Mouse (Mus musculus): ENCODE results near the gene 2210016L21Rik. TPM values are rescaled to one million over a fixed set of nuclear protein-coding genes. Genes with fewer than 3 reads are reported as not detected.

Gene 2210016L21Rik
- polyA plus RNA-seq, 1 experiment from 2014 or later = 48.6 TPM

DNA sequence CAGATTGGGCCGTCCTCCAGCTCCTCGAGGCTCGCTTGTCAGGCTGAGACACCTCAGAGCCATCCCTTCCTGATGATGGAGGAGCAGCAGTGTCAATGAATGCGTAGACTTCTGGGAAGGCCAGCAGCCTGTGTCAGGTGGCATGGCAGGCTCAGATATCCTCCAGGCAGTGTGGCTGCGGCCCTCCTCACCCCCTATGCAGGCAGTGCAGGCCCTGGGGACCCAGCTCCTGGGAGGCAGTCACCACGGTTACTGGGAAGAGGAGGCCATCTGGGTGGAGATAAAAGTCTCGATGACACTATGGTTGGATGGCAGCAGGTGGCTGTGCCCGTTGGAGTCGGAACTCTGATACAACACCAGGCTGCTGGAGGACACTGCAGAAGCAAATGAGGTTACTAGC lies 7.9 kb downstream of the 2210016L21Rik start:
- peaks cover 17% of the 10 kb centered on the region for H3K4me1 ChIP-seq
- H3K27ac ChIP-seq = no peak overlapping the region
- 90% methylated on average over 9 of the region's 9 CpGs for WGBS
- H3K27me3 ChIP-seq (ENCODE audit: low read depth, poor library complexity, severe bottlenecking) = no peaks in the 10 kb centered on the region
- H3K9me3 ChIP-seq (replicated peaks) = no peaks in the 10 kb centered on the region
- H3K36me3 ChIP-seq = peaks cover 56% of the 10 kb centered on the region
- DNase-seq (ENCODE audit: low spot score) = no peak
- H3K4me3 ChIP-seq = no peak overlapping the region

DNA sequence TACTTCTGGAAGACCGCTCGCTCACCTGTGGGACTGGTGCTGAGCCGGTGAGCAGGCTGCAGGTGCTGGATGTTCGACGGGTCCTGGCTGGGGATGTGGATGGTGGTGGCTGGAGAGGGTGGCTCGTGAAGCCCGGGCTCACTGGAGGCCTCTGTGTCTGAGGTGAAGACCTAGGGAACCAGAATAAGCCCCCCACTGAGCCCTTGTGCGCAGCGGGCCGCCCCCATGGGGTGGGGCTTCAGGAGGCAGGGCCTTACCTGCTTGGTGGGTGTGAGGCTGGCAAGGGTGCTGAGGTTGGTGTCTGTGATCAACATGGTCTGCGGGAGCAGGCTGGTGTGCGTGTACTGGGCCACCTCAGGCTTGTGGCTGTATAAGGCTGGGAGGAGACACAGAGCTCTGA lies 8.7 kb downstream of the 2210016L21Rik start:
- 75% methylated on average over 12 of the region's 12 CpGs for WGBS
- no peak for DNase-seq (ENCODE audit: low spot score)
- Histone ChIP-seq H3K27me3 (ENCODE audit: low read depth, poor library complexity, severe bottlenecking) (no peaks in the 10 kb centered on the region), H3K27ac (peak overlapping the region; percentile 16; the same call in 1 of the 2 replicates), H3K9me3 (replicated peaks) (no peaks in the 10 kb centered on the region), H3K4me3 (no peak overlapping the region), H3K36me3 (peaks cover 50% of the 10 kb centered on the region), H3K4me1 (peaks cover 17% of the 10 kb centered on the region)

DNA sequence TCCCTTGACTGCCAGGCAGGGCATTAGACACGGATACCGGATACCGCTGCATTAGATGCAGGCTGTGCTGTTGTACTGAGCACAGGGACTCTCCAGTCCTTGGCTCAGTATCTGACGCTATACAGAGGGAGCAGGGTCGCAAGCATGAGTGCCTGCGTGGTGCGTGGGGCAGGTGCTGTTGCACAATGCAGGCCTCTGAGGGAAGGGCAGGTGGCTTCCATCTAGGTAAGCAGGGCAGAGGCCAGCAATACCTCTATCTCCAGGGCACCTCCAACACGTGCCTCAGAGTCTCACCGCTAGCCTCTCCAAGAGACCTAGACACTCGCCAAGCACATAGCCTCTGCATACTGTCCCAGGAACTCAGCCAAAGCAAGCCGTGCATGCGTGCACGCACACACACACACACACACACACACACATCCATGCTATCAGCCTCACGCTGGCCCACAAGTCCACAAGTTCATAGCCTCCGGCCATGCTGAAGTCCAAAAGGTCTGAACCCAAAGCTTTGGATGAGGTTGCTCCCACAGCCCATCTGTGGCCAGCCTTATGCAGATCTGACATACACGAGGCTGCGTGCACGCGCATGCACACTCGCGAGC lies 9.4 kb downstream of the 2210016L21Rik start:
- WGBS = 87% methylated on average over 21 of the region's 21 CpGs
- Histone ChIP-seq H3K27ac (no peak overlapping the region), H3K4me1 (peaks cover 17% of the 10 kb centered on the region), H3K4me3 (no peak overlapping the region), H3K36me3 (peaks cover 43% of the 10 kb centered on the region), H3K9me3 (replicated peaks) (no peaks in the 10 kb centered on the region), H3K27me3 (ENCODE audit: low read depth, poor library complexity, severe bottlenecking) (no peaks in the 10 kb centered on the region)
- no peak for DNase-seq (ENCODE audit: low spot score)

DNA sequence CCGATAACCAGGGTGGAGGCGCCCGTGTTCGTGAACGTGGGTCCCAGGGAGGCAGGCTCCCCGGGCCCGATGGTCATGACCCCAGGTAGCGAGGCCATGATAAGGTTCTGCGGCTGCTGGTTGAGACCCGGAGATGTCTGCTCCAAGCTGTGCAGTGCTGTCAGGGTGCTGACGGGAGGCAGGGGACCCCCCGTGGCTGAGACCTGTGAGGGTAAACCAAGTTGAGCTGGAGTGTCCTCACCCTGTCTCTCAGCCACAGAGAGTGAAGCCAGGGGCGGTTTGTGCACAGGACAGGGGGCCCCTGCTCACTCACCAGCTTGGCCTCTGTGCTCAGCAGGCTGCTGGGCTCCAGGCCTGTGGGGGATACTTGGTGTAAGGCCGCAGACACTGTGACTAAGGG lies 11.4 kb downstream of the 2210016L21Rik start:
- Histone ChIP-seq H3K27me3 (ENCODE audit: low read depth, poor library complexity, severe bottlenecking) (no peaks in the 10 kb centered on the region), H3K36me3 (peaks cover 24% of the 10 kb centered on the region), H3K4me1 (peaks cover 17% of the 10 kb centered on the region), H3K9me3 (replicated peaks) (no peaks in the 10 kb centered on the region), H3K4me3 (no peak overlapping the region), H3K27ac (no peak overlapping the region)
- DNase-seq (ENCODE audit: low spot score) = no peak
- WGBS = 90% methylated on average over 14 of the region's 14 CpGs

DNA sequence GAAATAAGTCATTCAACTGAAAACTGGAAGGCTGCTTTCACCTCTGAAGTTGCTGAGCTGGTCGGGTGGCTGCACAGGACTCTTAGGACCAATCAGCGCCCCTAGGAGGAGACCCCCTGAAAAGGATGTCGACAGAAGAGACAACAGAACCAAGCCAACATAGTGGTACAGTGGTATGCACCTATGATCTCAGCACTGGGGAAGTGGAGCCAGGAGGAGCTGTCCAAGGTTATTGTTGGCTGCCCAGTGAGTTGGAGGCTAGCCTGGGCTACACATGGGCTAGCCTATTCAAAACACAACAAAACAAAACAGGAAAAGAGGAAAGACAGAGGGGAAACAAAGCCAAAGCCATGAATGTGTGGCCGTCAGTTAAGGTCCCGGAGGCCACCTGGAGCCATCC lies 16.1 kb downstream of the 2210016L21Rik start:
- H3K9me3 ChIP-seq (replicated peaks) = no peaks in the 10 kb centered on the region
- no peak for DNase-seq (ENCODE audit: low spot score)
- WGBS = 88% methylated on average over 5 of the region's 5 CpGs

DNA sequence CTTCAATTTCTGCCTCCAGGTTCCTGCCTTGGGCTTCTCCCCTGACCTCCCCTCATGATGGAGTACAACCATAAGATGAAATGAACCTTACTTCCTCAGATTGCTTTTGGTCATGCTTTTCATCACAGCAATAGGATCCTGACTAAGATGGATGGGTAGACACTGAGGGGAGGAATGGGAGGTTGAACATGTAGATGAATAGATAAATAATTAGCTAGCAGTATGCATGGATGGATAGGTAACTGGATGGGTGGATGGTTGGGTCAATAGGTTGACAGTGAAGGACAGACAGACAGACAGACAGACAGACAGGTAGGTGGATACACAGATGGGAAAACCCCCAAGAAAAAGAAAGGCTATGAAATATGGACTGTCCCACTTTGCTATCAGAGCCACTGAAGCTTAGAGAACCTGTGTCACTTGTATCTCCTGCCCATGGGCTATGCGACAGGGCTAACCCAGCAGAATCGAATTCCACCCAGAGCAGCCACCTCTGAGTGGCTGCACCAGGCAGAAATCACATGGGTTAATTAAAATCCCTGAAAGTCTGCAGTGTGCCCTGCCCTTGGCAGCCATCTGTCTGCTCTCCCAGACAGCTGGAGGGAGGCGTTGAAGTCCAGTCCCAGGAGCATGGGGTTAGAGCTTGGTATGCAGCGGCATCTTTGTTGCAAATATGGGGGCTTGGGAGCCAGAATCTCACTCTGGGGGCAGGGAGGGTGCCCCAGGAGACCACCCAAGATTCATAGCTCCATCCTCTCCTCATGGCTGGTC lies 19.8 kb downstream of the 2210016L21Rik start:
- Histone ChIP-seq H3K4me3 (no peak overlapping the region), H3K9me3 (replicated peaks) (no peaks in the 10 kb centered on the region), H3K4me1 (peaks cover 17% of the 10 kb centered on the region), H3K27me3 (ENCODE audit: low read depth, poor library complexity, severe bottlenecking) (no peaks in the 10 kb centered on the region; the same call in 1 of the 2 replicates), H3K36me3 (no peaks in the 10 kb centered on the region), H3K27ac (no peak overlapping the region)
- no peak for DNase-seq (ENCODE audit: low spot score)
- 49% methylated on average over 4 of the region's 4 CpGs for WGBS

More for the DNA sequence above, 16.1 kb downstream of the 2210016L21Rik start:
- Histone ChIP-seq H3K4me3 (no peak overlapping the region), H3K36me3 (no peaks in the 10 kb centered on the region), H3K27me3 (ENCODE audit: low read depth, poor library complexity, severe bottlenecking) (no peaks in the 10 kb centered on the region), H3K4me1 (peaks cover 10% of the 10 kb centered on the region), H3K27ac (no peak overlapping the region)

DNA sequence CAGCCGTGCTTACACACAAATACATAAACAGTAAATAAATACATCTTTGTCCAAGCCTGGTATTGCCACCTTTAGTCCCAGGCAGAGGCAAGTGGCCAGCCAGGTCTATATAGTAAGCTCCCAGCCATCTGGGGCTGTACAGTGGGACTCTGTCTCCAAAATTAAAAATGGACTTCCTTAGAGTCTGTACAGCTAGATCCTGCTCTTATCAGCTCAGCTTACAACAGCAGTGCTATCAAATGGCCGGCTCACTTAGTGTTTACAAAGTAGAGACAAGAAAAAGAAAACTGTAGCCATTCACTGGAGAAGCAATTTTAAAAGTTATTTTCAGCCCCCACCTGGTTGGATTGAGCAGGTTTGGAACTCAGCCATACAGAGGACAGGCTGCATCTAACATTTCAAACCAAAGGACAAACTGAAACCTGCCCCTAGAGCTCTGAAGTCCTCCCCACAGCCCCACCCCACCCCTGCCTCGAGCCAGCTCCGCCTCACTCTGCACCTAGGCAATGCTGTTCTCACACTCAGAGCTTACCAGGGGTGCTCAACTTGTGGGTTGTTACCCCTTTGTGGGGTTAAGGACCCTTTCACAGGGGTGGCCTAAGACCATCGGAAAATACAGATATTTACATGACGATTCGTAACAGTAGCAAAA lies 22.5 kb downstream of the 2210016L21Rik start:
- peaks cover 27% of the 10 kb centered on the region for H3K4me1 ChIP-seq
- H3K27ac ChIP-seq = no peak overlapping the region
- WGBS = 66% methylated on average over 7 of the region's 7 CpGs
- no peak overlapping the region for H3K4me3 ChIP-seq
- peaks cover 22% of the 10 kb centered on the region for H3K27me3 ChIP-seq (ENCODE audit: low read depth, poor library complexity, severe bottlenecking)
- DNase-seq (ENCODE audit: low spot score) = no peak
- no peaks in the 10 kb centered on the region for H3K9me3 ChIP-seq (replicated peaks)
- no peaks in the 10 kb centered on the region for H3K36me3 ChIP-seq

DNA sequence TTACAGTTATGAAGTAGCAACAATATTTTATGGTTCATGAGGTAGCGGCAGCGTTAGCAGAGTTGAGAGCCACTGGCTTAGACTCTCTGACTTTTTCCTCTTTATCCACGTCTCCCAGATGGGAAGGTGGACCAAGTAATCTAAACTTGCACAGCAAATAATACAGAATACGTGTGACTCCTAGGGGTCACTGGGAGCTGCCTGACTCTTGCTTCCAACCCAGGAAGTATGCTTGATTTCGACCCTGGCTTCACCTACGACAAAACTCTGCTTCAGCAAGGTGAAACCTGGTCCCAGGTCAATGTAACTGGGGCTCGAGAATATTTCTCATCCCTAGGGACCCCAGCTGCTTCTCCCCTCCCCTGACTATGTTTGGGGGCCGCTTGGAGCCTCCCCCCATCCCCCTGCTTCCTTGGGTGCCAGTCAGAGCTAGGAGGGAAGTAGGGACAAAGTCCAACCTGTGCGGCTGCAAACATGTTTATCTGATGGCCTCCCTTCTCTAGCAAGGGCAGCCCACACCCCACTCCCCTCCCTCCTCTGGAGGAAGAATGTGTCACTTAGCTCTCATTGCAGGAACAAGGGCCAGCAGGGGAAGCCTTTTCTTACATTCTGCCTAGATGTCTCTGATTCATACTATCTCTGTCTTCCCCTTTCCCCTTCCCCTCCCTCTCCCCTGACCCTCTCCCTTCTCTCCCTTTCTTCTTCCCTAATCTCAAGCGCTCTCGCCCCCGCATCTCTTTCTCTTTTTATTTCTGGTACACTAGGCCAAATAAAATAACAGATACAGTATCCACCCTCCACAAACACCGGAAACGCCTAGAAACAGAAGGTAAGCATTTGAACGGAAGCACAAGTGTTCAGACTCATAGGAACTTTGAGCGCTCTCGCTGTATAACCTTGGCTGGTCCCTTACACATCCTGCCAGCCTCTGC lies 23.3 kb downstream of the 2210016L21Rik start:
- H3K4me1 ChIP-seq = peaks cover 27% of the 10 kb centered on the region
- WGBS = 69% methylated on average over 17 of the region's 17 CpGs

DNA sequence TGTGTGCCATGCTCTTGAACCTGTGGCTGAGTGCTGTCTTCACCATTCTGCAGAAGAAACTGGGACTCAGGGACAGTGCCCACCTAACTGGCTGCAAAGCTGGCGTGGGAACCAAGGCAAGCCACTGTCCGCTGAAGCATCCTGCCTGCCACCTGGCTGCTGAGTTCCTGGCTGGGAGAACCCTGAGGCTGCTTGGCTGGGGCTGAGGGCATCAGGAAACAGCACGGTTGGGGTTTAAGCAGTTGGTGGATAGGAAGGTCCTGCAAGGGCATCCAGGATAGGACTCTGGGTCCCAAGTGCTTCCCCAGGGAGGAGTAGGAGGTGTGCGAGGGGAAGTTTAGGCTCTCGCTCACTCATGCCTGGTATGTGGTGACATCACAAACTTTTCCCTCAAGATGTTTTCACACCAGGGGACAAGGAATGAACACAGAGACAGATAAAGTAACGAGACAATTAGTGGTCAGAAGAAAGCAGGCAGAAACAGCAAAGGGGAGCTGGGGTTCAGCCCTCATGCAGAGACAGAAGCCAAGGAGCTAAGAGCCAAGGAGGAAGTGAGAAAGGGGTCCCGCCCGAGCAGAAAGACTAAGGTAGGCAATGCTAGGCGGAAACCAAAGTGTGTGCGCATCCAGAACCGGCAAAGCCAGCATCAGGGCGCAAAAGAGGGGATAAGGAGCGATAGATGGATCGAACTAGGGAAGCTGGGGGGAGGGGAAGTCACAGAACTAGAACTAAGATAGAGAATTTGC lies 25.7 kb downstream of the 2210016L21Rik start:
- no peak for DNase-seq (ENCODE audit: low spot score)
- no peaks in the 10 kb centered on the region for H3K36me3 ChIP-seq
- no peak overlapping the region for H3K27ac ChIP-seq
- H3K27me3 ChIP-seq (ENCODE audit: low read depth, poor library complexity, severe bottlenecking) = peaks cover 27% of the 10 kb centered on the region
- 46% methylated on average over 14 of the region's 14 CpGs for WGBS
- H3K4me1 ChIP-seq = peaks cover 21% of the 10 kb centered on the region
- H3K4me3 ChIP-seq = no peak overlapping the region
- H3K9me3 ChIP-seq (replicated peaks) = no peaks in the 10 kb centered on the region

More for the DNA sequence above, 23.3 kb downstream of the 2210016L21Rik start:
- Histone ChIP-seq H3K36me3 (no peaks in the 10 kb centered on the region), H3K27me3 (ENCODE audit: low read depth, poor library complexity, severe bottlenecking) (peaks cover 27% of the 10 kb centered on the region), H3K9me3 (replicated peaks) (no peaks in the 10 kb centered on the region), H3K4me3 (no peak overlapping the region), H3K27ac (no peak overlapping the region)
- DNase-seq (ENCODE audit: low spot score) = no peak

DNA sequence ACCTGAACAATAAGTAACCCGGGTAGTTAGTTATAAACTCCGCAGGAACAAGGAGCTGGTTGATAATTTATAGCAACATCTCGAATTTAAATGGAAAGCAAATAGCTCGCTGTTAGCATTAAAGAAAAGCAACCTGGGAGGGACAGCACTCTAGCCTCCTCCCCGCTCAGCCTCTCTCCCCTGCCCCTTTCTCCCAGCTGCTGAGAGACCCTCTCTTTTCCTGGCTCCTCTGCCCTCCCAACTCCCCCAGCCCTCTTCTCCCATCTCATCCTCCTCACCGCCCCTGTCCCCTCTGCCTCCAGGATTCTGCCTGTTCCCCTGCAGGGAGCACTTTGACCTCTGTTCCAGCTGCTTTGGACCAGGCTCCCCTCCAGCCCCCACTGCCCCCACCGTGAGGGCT lies 26.7 kb downstream of the 2210016L21Rik start:
- 25% methylated on average over 7 of the region's 7 CpGs for WGBS
- H3K27me3 ChIP-seq (ENCODE audit: low read depth, poor library complexity, severe bottlenecking) = peaks cover 27% of the 10 kb centered on the region
- no peak overlapping the region for H3K27ac ChIP-seq
- H3K9me3 ChIP-seq (replicated peaks) = no peaks in the 10 kb centered on the region
- no peak for DNase-seq (ENCODE audit: low spot score)
- no peak overlapping the region for H3K4me3 ChIP-seq
- peaks cover 21% of the 10 kb centered on the region for H3K4me1 ChIP-seq
- no peaks in the 10 kb centered on the region for H3K36me3 ChIP-seq

DNA sequence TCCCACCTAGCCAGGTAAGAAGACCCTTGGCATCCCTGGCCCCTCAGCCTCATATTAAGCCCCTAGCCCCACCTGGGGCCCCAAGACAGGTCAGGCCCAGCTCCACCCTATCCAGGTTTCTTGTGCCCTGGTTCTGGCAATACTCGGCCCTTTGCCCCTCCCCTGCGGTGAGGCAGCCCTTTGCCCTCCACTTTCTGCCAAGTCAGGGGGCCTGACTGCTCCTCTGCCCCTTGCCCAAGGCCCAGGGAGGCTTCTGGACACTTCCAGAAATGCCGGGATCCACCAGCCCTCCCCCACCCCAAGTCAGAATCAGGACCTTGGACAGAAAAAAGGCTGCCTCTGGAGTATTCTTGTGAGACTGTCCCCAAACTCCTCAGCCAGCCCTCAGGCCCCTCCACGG lies 27.1 kb downstream of the 2210016L21Rik start:
- Histone ChIP-seq H3K4me3 (no peak overlapping the region), H3K27me3 (ENCODE audit: low read depth, poor library complexity, severe bottlenecking) (peaks cover 27% of the 10 kb centered on the region), H3K4me1 (peaks cover 21% of the 10 kb centered on the region), H3K9me3 (replicated peaks) (no peaks in the 10 kb centered on the region), H3K27ac (no peak overlapping the region), H3K36me3 (no peaks in the 10 kb centered on the region)
- no peak for DNase-seq (ENCODE audit: low spot score)
- 19% methylated on average over 4 of the region's 4 CpGs for WGBS
